Mouse (Mus musculus): ENCODE measurements around the gene Slc37a4. TPM values are rescaled to one million over a fixed set of nuclear protein-coding genes. Genes with fewer than 3 reads are reported as not detected.

Slc37a4 gene
- 60.4 and 61.0 TPM in 2 replicates for polyA plus RNA-seq (2012; rRNA removed)

GRCm38 (mm10) chr9:44396684-44397411 is at the start of gene Slc37a4:
Gene Slc37a4, plus strand, starts transcription at chr9:44396852.

GRCm38 (mm10) chr9:44361190-44361917 is 35.3 kb upstream of the Slc37a4 start, which contains the start of gene Vps11:
Gene Vps11, minus strand, starts transcription at chr9:44361670.

GRCm38 (mm10) chr9:44379054-44379834 is 17.4 kb upstream of the Slc37a4 start, which contains the start of gene Hyou1:
Gene Hyou1, plus strand, starts transcription at chr9:44379490.

GRCm38 (mm10) chr9:44406906-44407751 is 10.5 kb downstream of the Slc37a4 start, which contains the start of the genes Rps25 and Trappc4:
Gene Rps25, plus strand, starts transcription at chr9:44407139.
Gene Trappc4, minus strand, starts transcription at chr9:44407600.

GRCm38 (mm10) chr9:44418519-44419385 is 22.1 kb downstream of the Slc37a4 start, which contains the start of gene Ccdc84:
Gene Ccdc84, minus strand, starts transcription at chr9:44418569.

GRCm38 (mm10) chr9:44440961-44441360 is 44.3 kb downstream of the Slc37a4 start, which contains the start of gene Foxr1:
Gene Foxr1, minus strand, starts transcription at chr9:44441136.

Other genes with a start within 250 kb of the Slc37a4 start
- gene Cbl, start 162.8 kb upstream of the Slc37a4 start, polyA plus RNA-seq (2012; rRNA removed) = 22.3 and 23.5 TPM in 2 replicates
- gene Ccdc153, start 156.2 kb upstream of the Slc37a4 start, polyA plus RNA-seq (2012; rRNA removed) = 1.2 and 2.8 TPM in 2 replicates
- gene Pdzd3, start 145.4 kb upstream of the Slc37a4 start, polyA plus RNA-seq (2012; rRNA removed) = 0.75 and 0.79 TPM in 2 replicates
- gene Nlrx1, start 128.3 kb upstream of the Slc37a4 start, polyA plus RNA-seq (2012; rRNA removed) = 3.6 and 3.8 TPM in 2 replicates
- 82.8 and 93.4 TPM in 2 replicates for gene Abcg4, start 108.2 kb upstream of the Slc37a4 start, polyA plus RNA-seq (2012; rRNA removed)
- 42.4 and 43.8 TPM in 2 replicates for gene Hinfp, start 91.2 kb upstream of the Slc37a4 start, polyA plus RNA-seq (2012; rRNA removed)
- 56.8 and 62.1 TPM in 2 replicates for gene C2cd2l, start 76.6 kb upstream of the Slc37a4 start, polyA plus RNA-seq (2012; rRNA removed)
- 37.3 and 39.1 TPM in 2 replicates for gene Dpagt1, start 70.8 kb upstream of the Slc37a4 start, polyA plus RNA-seq (2012; rRNA removed)
- gene H2afx, start 62.2 kb upstream of the Slc37a4 start, polyA plus RNA-seq (2012; rRNA removed) = 123 and 133 TPM in 2 replicates
- gene Hmbs, start 52.6 kb upstream of the Slc37a4 start, polyA plus RNA-seq (2012; rRNA removed) = 37.8 and 38.9 TPM in 2 replicates
- gene Vps11, start 35.2 kb upstream of the Slc37a4 start, polyA plus RNA-seq (2012; rRNA removed) = 31.1 and 35.4 TPM in 2 replicates
- 49.9 and 50.9 TPM in 2 replicates for gene Hyou1, start 17.4 kb upstream of the Slc37a4 start, polyA plus RNA-seq (2012; rRNA removed)
- gene Rps25, start 10.3 kb downstream of the Slc37a4 start, polyA plus RNA-seq (2012; rRNA removed) = 785 and 795 TPM in 2 replicates
- gene Trappc4, start 10.7 kb downstream of the Slc37a4 start, polyA plus RNA-seq (2012; rRNA removed) = 207 and 215 TPM in 2 replicates
- gene Ccdc84, start 21.7 kb downstream of the Slc37a4 start, polyA plus RNA-seq (2012; rRNA removed) = 55.8 and 58.3 TPM in 2 replicates
- not detected in 2 replicates for gene Foxr1, start 44.3 kb downstream of the Slc37a4 start, polyA plus RNA-seq (2012; rRNA removed)
- 0.08 TPM in 1 of 2 replicates, not detected in the other for gene Upk2, start 58.1 kb downstream of the Slc37a4 start, polyA plus RNA-seq (2012; rRNA removed)
- gene Bcl9l, start 86.0 kb downstream of the Slc37a4 start, polyA plus RNA-seq (2012; rRNA removed) = 13.9 and 19.7 TPM in 2 replicates
- not detected in 2 replicates for gene Cxcr5, start 165.0 kb downstream of the Slc37a4 start, polyA plus RNA-seq (2012; rRNA removed)
- gene Ddx6, start 208.0 kb downstream of the Slc37a4 start, polyA plus RNA-seq (2012; rRNA removed) = 47.4 and 48.5 TPM in 2 replicates